Mouse (Mus musculus) c-Kit-positive CD71-negative TER-119-negative erythroid progenitor cells, embryonic 14.5 days (primary cell): Measurements from ENCODE around the gene Kif21a.

ENCODE experiments used
- DNase-seq: peaks from one replicate; pipeline ENCODE4 v3.0.0-alpha.2; 2013; ENCODE audit warnings: low read depth

Kif21a gene

GRCm38 (mm10) chr15:90938469-90938868 lies 111.3 kb downstream of the Kif21a start:
- no peak for DNase-seq

DNA sequence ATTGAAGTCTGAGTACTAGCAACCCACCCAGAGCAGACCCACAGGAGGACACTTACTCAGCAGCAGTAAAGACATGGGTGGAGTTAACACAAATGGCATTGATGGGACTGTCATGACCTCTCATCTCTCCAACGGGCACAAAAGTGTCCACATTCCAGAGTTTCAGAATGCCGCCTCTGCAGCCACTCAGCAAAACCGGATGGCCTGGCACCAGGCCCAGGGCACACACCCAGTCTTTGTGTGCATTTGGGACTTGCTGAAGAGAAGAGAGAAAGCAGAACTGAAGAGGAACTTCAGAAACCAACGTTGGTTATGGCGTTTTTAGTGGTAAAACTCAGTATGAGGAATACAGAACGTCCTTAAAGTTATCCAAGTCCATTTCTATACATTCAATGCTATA lies 114.2 kb downstream of the Kif21a start:
- DNase-seq = no peak

DNA sequence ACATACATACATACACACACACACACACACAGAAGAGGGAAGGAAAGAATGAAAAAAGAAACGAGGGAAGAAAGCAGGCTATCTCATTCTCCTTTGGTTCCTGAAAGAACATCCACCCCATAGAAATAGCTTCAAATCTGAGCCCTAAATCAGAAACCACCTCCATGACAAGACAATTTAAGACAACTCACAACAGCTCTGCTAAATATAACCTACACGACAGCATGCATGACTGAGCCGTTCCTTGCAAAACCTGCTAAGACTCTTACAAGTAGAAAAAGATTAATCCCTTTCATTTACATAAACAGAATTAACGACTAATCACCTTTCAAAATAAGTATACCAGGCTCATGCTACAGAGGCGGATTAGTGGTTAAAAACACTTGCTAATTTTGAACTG lies 118.3 kb downstream of the Kif21a start:
- DNase-seq = no peak

DNA sequence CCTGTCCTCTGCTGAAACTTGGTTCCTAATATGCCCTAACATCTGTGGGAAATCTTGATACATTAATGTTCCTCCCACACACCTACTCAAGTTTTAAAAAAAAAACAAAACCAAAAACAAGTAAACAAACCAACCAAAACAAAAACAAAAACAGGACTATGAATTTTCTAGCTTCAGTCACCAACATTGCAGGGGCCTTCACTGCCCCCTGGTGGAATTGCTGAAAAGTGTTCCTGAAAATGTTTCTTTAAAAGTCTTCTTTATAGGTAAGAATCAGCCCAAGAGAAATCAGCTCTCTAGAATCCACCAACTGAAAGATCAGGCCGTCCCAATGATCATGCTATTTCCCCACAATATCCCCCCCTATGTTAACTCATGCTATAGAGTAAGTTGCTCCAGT lies 120.7 kb downstream of the Kif21a start:
- no peak for DNase-seq

DNA sequence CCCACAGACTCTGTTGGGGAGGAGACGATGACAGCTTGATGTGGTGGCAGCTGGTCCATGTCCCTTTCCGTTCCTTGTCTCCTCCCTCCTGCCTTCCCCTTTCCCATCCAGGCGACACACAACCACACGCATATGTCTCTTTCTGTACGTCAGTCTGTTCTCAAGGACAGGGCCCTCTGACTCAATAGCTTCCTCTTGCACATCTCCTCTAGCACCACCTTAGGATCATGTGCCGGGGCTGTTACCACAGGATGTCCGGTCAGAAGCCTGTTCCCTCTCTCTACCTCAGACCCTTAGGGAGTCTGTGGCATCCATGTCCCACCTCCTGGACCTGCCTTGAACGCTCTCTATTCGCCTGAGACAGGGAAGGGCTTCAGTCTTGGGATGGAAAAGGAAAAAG lies 153.3 kb downstream of the Kif21a start:
- DNase-seq = no peak

- no peak for DNase-seq
Measured at GRCm38 (mm10) chr15:90887466-90887865, 162.3 kb downstream of the Kif21a start.
